Mouse (Mus musculus) kidney, adult 2 months (tissue): ENCODE data around the gene Ctnnbip1.

Experiments used
- CTCF ChIP-seq: fragments of 200-500 bp; conservative IDR thresholded peaks from 2 replicates; pipeline ENCODE4 v1.5.1; 2011; ENCODE audit warnings: low read depth, mild to moderate bottlenecking, control low read depth, low read length, moderate library complexity, mixed read lengths; ENCODE audit not compliant: insufficient read depth, insufficient read length
- POLR2A ChIP-seq: fragments of 200-500 bp; IDR thresholded peaks from one replicate; pipeline ENCODE4 v1.6.1; 2011; ENCODE audit warnings: low read depth, low read length, control low read depth

DNA sequence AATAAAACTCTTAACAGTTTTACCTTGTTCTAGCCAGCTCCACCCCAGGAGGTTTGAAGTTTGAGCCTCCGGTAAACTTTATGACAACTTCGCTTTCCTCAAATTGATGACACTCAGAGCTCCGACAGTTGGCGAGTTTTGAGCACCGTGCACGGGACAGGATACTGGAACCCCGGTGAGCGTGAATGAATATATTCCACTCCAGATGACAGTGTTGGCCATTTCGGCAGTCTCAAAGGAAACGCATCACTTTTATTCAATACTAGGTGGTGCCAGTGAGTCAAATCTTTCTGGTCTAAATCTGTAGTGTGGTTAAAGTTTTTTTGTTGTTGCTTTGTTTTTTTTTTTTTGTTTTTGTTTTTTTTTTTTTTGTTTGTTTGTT is 32.2 kb upstream of the Ctnnbip1 start:
- TF ChIP-seq POLR2A (no peak), CTCF (peak; percentile 21; the same call in 1 of the 2 replicates)
